Mouse (Mus musculus): ENCODE results near the gene Erp27.

DNA sequence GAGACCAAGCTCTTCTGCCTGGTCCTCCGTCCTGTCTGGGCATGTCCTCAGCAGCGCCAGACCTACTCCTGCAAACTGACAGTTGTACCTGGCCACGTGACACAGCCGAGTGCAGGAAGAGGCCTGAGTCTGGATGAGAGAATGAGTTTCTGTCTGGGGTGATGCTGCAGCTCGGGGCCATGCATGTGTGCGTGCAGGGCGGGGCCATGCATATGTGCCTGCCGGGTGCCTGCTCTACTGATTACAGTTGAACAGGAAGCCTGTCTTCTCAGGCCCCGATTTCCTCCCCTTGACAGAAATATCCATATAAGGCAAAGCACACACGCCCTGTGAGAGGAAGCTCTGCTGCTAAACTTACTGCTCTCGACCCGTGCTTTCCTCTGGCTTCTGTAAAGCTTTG is 8.7 kb upstream of the Erp27 start:
- TF ChIP-seq EP300 (optimal IDR thresholded peaks at IDR 0.05) (no peak), CTCF (IDR thresholded peaks at IDR 0.05; ENCODE audit: low read depth) (no peak)

Measured in stomach, postnatal 0 days (tissue).